Mouse (Mus musculus) E14TG2a.4 (cell line): ENCODE measurements at regions not wholly inside any gene's neighbourhood (a gene's known extent, or its start where the extent isn't known, plus 50 kb on each side); places are given as distances from the start of the nearest gene placed in this dataset.

Experiments used
- CTCF ChIP-seq: conservative IDR thresholded peaks from 2 replicates; pipeline ENCODE4 v1.5.1; 2014; ENCODE audit warnings: low read length
- POU5F1 ChIP-seq: IDR thresholded peaks from 2 replicates; pipeline ENCODE4 v1.6.1; 2014; ENCODE audit warnings: low read length, borderline replicate concordance

DNA sequence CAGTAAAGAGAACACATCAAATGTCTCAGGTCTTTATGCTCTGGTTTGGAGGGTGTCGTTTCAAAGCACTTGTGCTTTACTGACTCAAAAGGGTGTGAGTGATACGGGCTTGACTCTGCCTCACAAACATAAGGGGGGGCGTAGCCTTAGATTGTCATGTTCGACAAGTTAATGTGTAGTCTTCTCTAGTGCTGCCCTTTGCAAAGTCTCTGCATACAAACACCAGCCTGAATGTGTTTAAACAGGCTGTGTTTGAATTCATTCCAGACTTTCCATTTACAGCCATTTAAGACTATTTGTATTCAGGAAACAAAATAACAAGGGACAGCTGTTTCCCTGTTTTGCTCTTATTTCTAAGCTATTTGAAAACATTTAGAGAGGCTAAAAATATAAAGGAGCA is 200.4 kb upstream of the Robo2 start:
- TF ChIP-seq CTCF: no peak
- no peak for TF ChIP-seq POU5F1
